Mouse (Mus musculus) ES-E14 (cell line): ENCODE results near the gene Tnnc1.

Experiments used
- CHD2 ChIP-seq: IDR thresholded peaks from 2 replicates; pipeline ENCODE4 v1.6.1; 2014; ENCODE audit warnings: mild to moderate bottlenecking, low read depth, low read length, inconsistent platforms
- HCFC1 ChIP-seq: IDR thresholded peaks from 2 replicates; pipeline ENCODE4 v1.6.1; 2012; ENCODE audit warnings: low read length, inconsistent platforms, borderline replicate concordance; ENCODE audit not compliant: insufficient read depth
- MAFK ChIP-seq: IDR thresholded peaks from 2 replicates; pipeline ENCODE4 v1.6.1; 2014; ENCODE audit warnings: mild to moderate bottlenecking, low read depth, low read length, inconsistent platforms; ENCODE audit not compliant: insufficient read depth
- ZNF384 ChIP-seq: IDR thresholded peaks from 2 replicates; pipeline ENCODE4 v1.6.1; 2012; ENCODE audit warnings: low read depth, low read length, inconsistent platforms

DNA sequence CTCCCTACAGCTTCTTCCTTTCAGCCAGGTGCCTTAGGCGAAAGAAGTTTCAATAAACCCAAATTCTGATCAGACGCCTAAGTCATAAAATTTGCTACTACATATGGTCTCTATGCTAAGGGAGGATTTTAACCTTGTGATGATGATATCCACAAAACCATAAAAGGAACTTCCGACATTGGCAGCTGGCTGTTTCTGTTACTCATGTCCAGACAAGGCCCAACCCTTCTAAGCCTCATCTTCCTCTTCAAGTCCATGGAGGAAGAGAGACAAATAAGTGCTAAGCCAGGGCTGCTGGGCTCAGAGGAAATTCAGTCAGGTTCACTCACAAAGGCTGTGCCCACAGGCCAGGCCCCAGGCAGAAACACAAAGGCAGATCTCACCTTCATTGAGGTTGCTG is 18.8 kb upstream of the Tnnc1 start:
- TF ChIP-seq HCFC1 (no peak), MAFK (no peak), CHD2 (no peak), ZNF384 (no peak)
